Mouse (Mus musculus): Measurements from ENCODE around the gene Gtf2h2. TPM values are rescaled to one million over a fixed set of nuclear protein-coding genes. Genes with fewer than 3 reads are reported as not detected.

Gene Gtf2h2
- total RNA-seq (2021), result 10 to 100 TPM; 46.6 to 55.1 TPM
- long read RNA-seq, experiment 1, transcript Gtf2h2-202 (16 exons, 1,656 nt), result major isoform, 7 of 17 reads
- long read RNA-seq, experiment 1, partial matches to known transcripts, result 1 of 17 reads
- long read RNA-seq, experiment 1, other reads (novel, unspliced or antisense), result 9 of 17 reads
- long read RNA-seq, experiment 2, transcript Gtf2h2-202 (16 exons, 1,656 nt), result major isoform, 7 of 21 reads
- long read RNA-seq, experiment 2, partial matches to known transcripts, result 4 of 21 reads
- long read RNA-seq, experiment 2, other reads (novel, unspliced or antisense), result 10 of 21 reads

DNA sequence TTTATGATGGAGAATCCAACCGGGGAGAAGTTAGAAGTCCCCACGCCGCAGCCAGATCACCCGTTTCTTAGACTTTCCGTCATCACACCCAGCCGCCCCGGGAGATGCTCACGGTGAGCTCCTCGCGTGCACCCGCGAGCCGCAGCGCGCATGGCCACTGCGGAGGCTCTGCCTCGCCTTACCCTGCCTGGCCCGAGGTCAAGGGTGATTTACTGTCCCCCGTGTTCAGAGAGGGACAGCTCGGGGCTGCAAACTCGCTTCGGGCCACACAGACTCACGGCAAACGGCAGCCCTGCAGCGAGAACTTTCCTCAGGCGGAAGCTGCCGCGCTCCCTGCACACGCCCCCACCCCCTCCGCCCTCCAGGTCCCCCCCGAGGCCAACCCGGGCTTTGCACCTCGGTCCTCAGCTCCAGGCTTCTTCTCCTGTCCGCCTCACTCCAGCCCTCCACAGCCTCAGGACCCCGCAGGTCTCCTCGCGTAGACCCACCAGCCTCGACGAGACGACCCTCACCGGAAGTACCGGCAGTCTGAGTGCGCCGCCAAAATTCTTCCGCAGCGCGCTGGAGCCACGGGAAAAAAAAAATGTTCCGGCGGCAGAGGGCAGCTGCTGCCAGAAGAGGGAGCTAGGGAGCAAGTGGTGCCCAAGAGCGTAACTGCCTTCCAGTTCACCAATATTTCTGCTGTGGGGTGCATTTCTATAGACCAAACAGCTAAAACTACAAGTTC lies at the start of gene Gtf2h2:
Gene Gtf2h2, minus strand, starts transcription at position 519 of the 727 bp plus-strand sequence.
- TF ChIP-seq CTCF (conservative IDR thresholded peaks at IDR 0.05), result peak; percentile 95
- peak within 1 kb of the TSS; percentile 95 for H3K27ac ChIP-seq
- peak; percentile 66 to 86 for DNase-seq (ENCODE audit: low spot score in 2 of 2)
- H3K4me3 ChIP-seq, result peak within 1 kb of the TSS; percentile 97

GRCm38 (mm10) chr13:100536149-100536548 lies 43.8 kb upstream of the Gtf2h2 start:
- H3K27ac ChIP-seq, result no peak overlapping the region
- no peak for DNase-seq (ENCODE audit: low spot score in 2 of 2)
- no peak for TF ChIP-seq CTCF (conservative IDR thresholded peaks at IDR 0.05)
- H3K4me3 ChIP-seq, result no peak overlapping the region

DNA sequence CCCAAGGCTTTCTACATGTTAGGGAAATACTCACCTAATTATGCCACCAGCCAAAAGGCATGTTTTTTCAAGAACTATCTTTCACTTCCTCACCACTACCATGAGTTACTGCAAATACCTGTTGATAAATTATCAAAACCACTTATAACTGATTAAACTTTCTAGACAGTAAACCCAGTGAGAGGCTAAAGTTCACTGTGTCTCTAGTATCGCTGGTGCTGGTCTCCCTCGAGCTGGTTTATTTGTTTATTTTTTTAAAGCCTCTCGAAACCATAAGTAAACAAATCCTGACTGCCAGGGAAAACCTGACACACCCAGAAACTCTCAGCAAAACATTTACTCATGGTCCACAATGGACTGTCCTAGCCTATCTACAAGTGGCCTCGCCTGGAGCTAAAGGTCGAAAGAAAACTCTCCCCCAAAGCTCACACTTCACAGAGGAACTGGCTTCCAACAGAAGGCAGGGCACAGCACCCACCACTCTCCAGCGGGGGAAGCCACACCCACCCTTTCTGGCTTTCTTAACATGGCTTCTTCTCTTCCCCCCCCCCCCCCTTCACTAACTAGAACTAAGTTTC lies 40.5 kb upstream of the Gtf2h2 start:
- DNase-seq (ENCODE audit: low spot score in 2 of 2), result no peak
- Histone ChIP-seq H3K27ac (no peak overlapping the region), H3K4me3 (no peak overlapping the region)
- TF ChIP-seq CTCF (conservative IDR thresholded peaks at IDR 0.05), result no peak

GRCm38 (mm10) chr13:100526649-100527038 lies 34.3 kb upstream of the Gtf2h2 start:
- TF ChIP-seq CTCF (conservative IDR thresholded peaks at IDR 0.05), result no peak
- peak overlapping the region; percentile 79 for H3K27ac ChIP-seq

GRCm38 (mm10) chr13:100525935-100526648 lies 33.7 kb upstream of the Gtf2h2 start:
- TF ChIP-seq CTCF (conservative IDR thresholded peaks at IDR 0.05), result no peak
- peak overlapping the region; percentile 79 for H3K27ac ChIP-seq
- DNase-seq (ENCODE audit: low spot score in 2 of 2), result peak; percentile 57 to 72

More at GRCm38 (mm10) chr13:100526649-100527038, 34.3 kb upstream of the Gtf2h2 start:
- no peak overlapping the region for H3K4me3 ChIP-seq
- DNase-seq (ENCODE audit: low spot score in 2 of 2), result no peak

GRCm38 (mm10) chr13:100524896-100525295 lies 32.5 kb upstream of the Gtf2h2 start:
- TF ChIP-seq CTCF (conservative IDR thresholded peaks at IDR 0.05), result no peak
- DNase-seq (ENCODE audit: low spot score in 2 of 2), result no peak
- peak overlapping the region; percentile 79; the same call in 1 of the 2 replicates for H3K27ac ChIP-seq
- no peak overlapping the region; the same call in 1 of the 2 replicates for H3K4me3 ChIP-seq

More at GRCm38 (mm10) chr13:100525935-100526648, 33.7 kb upstream of the Gtf2h2 start:
- H3K4me3 ChIP-seq, result peak overlapping the region; percentile 24; the same call in 1 of the 2 replicates

DNA sequence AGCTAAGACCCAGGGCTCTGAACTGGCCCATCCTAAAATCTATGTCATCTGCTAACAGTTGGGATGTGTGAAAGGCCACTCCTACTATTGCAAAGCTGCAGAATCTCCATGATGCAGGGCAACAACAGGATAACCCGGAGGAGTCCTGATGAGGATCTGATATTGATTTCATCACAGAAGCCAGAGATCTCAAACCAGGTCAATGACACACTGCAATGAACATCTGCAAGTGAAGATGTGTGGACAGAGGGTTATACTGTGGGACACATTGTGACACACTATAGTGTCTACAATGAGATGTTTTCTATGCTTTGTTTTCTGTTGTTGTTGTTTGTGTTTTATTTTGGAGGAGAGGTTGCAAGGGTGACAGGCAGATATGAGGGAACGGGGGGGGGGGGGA lies 31.3 kb upstream of the Gtf2h2 start:
- no peak for TF ChIP-seq CTCF (conservative IDR thresholded peaks at IDR 0.05)
- no peak for DNase-seq (ENCODE audit: low spot score in 2 of 2)
- H3K4me3 ChIP-seq, result no peak overlapping the region
- H3K27ac ChIP-seq, result no peak overlapping the region

DNA sequence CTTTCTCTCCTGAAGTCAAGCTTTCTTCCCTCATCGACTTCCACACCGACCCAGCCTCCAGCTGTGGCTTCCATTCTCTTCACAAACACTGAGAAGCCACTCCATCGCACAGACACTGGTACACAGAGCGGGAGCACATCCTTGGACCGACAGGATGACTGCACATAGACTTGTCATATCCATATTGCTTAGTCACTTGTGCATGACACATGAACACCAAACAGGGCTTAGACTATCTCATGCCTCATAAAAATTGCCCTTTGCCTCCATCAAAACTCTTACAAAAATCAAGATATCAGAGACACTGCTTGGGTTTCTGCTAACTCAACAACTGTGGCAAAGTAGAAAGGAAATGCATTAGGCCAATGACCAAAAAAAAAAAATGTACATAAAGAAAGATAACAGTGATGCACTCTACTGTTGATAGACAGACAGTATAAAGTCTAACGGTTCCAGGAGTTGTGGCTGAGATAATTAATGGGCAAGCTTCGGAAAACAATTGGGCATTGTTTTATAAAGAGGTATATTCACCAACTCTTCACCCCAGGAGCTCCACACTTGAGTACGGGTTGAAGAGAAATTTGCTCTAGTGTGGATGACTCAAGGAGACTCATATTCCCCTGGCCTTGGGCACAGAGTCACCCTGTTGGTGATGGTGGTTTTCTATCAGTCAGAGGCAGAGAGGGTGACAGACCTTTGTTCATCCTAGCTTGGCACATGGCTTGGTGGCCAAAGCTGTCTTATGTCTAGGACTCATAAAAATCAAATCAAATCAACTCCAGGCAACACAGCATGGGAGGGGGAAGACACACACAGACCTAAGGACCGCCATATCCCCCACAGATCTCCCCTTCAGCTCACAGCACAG lies 29.6 kb upstream of the Gtf2h2 start:
- no peak for DNase-seq (ENCODE audit: low spot score in 2 of 2)
- Histone ChIP-seq H3K4me3 (no peak overlapping the region), H3K27ac (no peak overlapping the region)
- TF ChIP-seq CTCF (conservative IDR thresholded peaks at IDR 0.05), result no peak

GRCm38 (mm10) chr13:100519162-100519561 lies 26.8 kb upstream of the Gtf2h2 start:
- no peak for TF ChIP-seq CTCF (conservative IDR thresholded peaks at IDR 0.05)
- H3K4me3 ChIP-seq, result no peak overlapping the region
- no peak for DNase-seq (ENCODE audit: low spot score in 2 of 2)
- H3K27ac ChIP-seq, result no peak overlapping the region

GRCm38 (mm10) chr13:100518191-100518590 lies 25.8 kb upstream of the Gtf2h2 start:
- no peak for TF ChIP-seq CTCF (conservative IDR thresholded peaks at IDR 0.05)
- H3K27ac ChIP-seq, result no peak overlapping the region
- no peak overlapping the region for H3K4me3 ChIP-seq
- no peak for DNase-seq (ENCODE audit: low spot score in 2 of 2)

DNA sequence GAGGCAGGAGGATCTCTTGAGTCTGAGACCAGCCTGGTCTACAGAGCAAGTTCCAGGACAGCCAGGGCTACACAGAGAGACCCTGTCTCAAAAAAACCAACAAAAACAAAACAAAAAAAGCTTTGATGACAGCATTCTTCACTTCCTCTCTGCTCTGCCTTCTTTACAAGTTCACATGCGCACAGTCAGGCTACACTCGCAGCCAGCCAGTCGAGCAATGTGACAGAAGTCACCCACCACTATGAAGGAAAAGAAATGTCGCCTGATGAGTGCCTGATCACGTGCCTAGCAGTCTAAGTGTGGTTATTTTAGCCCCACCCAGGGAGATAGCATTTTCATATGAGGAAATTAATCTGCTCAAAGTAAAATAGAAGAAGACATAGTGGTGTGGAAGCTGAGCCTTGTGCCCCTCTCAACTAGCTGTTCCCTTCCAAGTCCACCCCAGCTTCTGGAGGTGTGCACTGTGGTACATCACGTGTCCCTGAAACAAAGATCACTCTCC lies 25.3 kb upstream of the Gtf2h2 start:
- TF ChIP-seq CTCF (conservative IDR thresholded peaks at IDR 0.05), result no peak
- no peak for DNase-seq (ENCODE audit: low spot score in 2 of 2)
- Histone ChIP-seq H3K4me3 (no peak overlapping the region), H3K27ac (peak overlapping the region; percentile 75; the same call in 1 of the 2 replicates)

All from layer of hippocampus, adult 2 months (tissue).